18 mouse cellular contexts compared by ENCODE assay signal in genomic region chr16:90541191-90541590, GRCm38 (mm10).
DNase-seq lines count a peak whose midpoint lies in the region.
"Had no signal": no experiment of that assay in that cellular context is flagged by ENCODE, and none has a peak within 500 bp of the region (broad histone marks: within the 10 kb centered on the region; RNA-seq: fewer than 3 reads in every experiment).

No protein-coding gene starts in this region.

- peaks cover 19% of the 10 kb centered on the region for H3K4me1 ChIP-seq in forebrain, embryonic 10.5 days

- DNase-seq in R1 (ENCODE audit: low read depth, low spot score) (peak; percentile 61), ZHBTc4 (ENCODE audit: low read depth, low spot score) (peak; percentile 59)
- no peak for DNase-seq in forebrain, embryonic 10.5 days (ENCODE audit: extremely low spot score, low spot score)
- no peak for DNase-seq in thymus, postnatal 4 days
- DNase-seq: adrenal gland, adult 2 months; adrenal gland, adult 8-10 months; adrenal gland, postnatal 10 days; adrenal gland, postnatal 14 days; adrenal gland, postnatal 25 days; adrenal gland, postnatal 36 days; B cell, adult 2 months; cerebellum, adult 11 months; cerebellum, adult 11-12 months; cerebellum, adult 18-20 months; cerebellum, adult 2 months; cerebellum, adult 8-10 months had no signal

- H3K27me3 ChIP-seq in forebrain, embryonic 10.5 days (ENCODE audit: poor library complexity, severe bottlenecking) = no peaks in the 10 kb centered on the region; the same call in 1 of the 2 replicates
- H3K27me3 ChIP-seq: Patski had no signal

- no peaks in the 10 kb centered on the region for H3K36me3 ChIP-seq in forebrain, embryonic 10.5 days (replicated peaks)
- H3K36me3 ChIP-seq: G1E had no signal

- 85% methylated on average over 2 of the region's 2 CpGs for WGBS in forebrain, embryonic 10.5 days

- H3K27ac ChIP-seq in forebrain, embryonic 10.5 days = no peak overlapping the region

- peaks cover 4% of the 10 kb centered on the region; the same call in 1 of the 2 replicates for H3K9me3 ChIP-seq in forebrain, embryonic 10.5 days

- H3K4me3 ChIP-seq in forebrain, embryonic 10.5 days = no peak overlapping the region

Comparison
In these comparisons a context has a peak if more than half of its experiments do, and no peak if none do; other contexts are left out.
1. DNase-seq: peak in R1 (single experiment) and ZHBTc4 (single experiment); none in forebrain, embryonic 10.5 days (single experiment) and thymus, postnatal 4 days (single experiment).